In genomic region chr11:117030471-117031101, GRCm38 (mm10) we compare ENCODE assay signal across 10 mouse cellular contexts.
DNase-seq lines count a peak whose midpoint lies in the region; ATAC-seq lines count a peak whose summit lies in the region.
"Had no signal": no experiment of that assay in that cellular context is flagged by ENCODE, and none has a peak within 500 bp of the region (broad histone marks: within the 10 kb centered on the region; RNA-seq: fewer than 3 reads in every experiment).

No protein-coding gene starts in this region.

- WGBS in heart, embryonic 11.5 days (ENCODE audit: insufficient replicate concordance) = 35% methylated on average over 8 of the region's 8 CpGs

- no peaks in the 10 kb centered on the region for H3K9me3 ChIP-seq in heart, embryonic 11.5 days (replicated peaks; ENCODE audit: control insufficient read depth, low read length)

- H3K27ac ChIP-seq in heart, embryonic 11.5 days (ENCODE audit: low read depth, low read length) = peak overlapping the region; percentile 50

- no peak for DNase-seq in heart, postnatal 14 days
- DNase-seq in retina, postnatal 1 day = peak; percentile 26
- DNase-seq in retina, embryonic 14.5 days (ENCODE audit: low spot score) = no peak
- peak; percentile 54 to 59 for DNase-seq in left cerebral cortex, postnatal 36 days (ENCODE audit: low spot score in 2 of 2)
- peak; percentile 29 for DNase-seq in thymus, postnatal 25 days
- no peak for DNase-seq in spleen, postnatal 4 days (ENCODE audit: low spot score in 2 of 2)
- DNase-seq: lung, adult 2 months had no signal

- 0 out of 2 replicates have a peak overlapping the region, but pooled peaks have one; percentile 34 for H3K9ac ChIP-seq in heart, embryonic 11.5 days (ENCODE audit: low read depth, low read length)

- no peaks in the 10 kb centered on the region for H3K36me3 ChIP-seq in heart, embryonic 11.5 days (ENCODE audit: control insufficient read depth, insufficient read depth, low read length)

- 0 out of 2 replicates have a peak, but pooled peaks cover 3% of the 10 kb centered on the region for H3K27me3 ChIP-seq in heart, embryonic 11.5 days (ENCODE audit: control insufficient read depth, insufficient read depth, low read length)

- H3K4me2 ChIP-seq in heart, embryonic 11.5 days = peak overlapping the region; percentile 19; the same call in 1 of the 2 replicates

- H3K4me1 ChIP-seq in heart, embryonic 11.5 days (ENCODE audit: control insufficient read depth, insufficient read depth, low read length) = peaks cover 24% of the 10 kb centered on the region

- H3K4me3 ChIP-seq in heart, embryonic 11.5 days (ENCODE audit: low read depth, low read length) = no peak overlapping the region

- intact Hi-C loops in heart, postnatal 14 days (cut with DNase I) = no loop called here
- intact Hi-C loops in left cerebral cortex, postnatal 36 days (cut with DNase I) = loop anchor here (5.0 kb wide), 1 partner anchor 93 kb away; no protein-coding TSS in a partner anchor

- no peak for ATAC-seq in heart, embryonic 11.5 days (replicated peaks; ENCODE audit: insufficient number of reproducible peaks, low FRiP score, low TSS enrichment)
- no peak for ATAC-seq in megakaryocyte progenitor cell, adult 5-6 weeks (replicated peaks; ENCODE audit: poor library complexity)
- ATAC-seq: activated CD4-positive, CD25-positive, alpha-beta regulatory T cell, adult 4 months had no signal

Comparison
In these comparisons a context has a peak if more than half of its experiments do, and no peak if none do; other contexts are left out.
1. DNase-seq: peak in retina, postnatal 1 day (single experiment), left cerebral cortex, postnatal 36 days (2 of 2) and thymus, postnatal 25 days (single experiment); none in heart, postnatal 14 days (0 of 2), retina, embryonic 14.5 days (single experiment) and spleen, postnatal 4 days (0 of 2).